Mouse (Mus musculus) skeletal muscle tissue, postnatal 0 days (tissue): ENCODE results near the gene Stum. TPM values are rescaled to one million over a fixed set of nuclear protein-coding genes. Genes with fewer than 3 reads are reported as not detected.

Experiments used
- polyA plus RNA-seq: library from polyadenylated mRNA; unstranded; fragments of >200 nt; fragmentation: Nextera tagmentation; extraction: Ambion mirVana; gene quantifications from 2 replicates; pipeline ENCODE4 v1.2.1, GENCODE M21; 2015

Stum gene
- polyA plus RNA-seq = 3.9 TPM in 2 replicates

DNA sequence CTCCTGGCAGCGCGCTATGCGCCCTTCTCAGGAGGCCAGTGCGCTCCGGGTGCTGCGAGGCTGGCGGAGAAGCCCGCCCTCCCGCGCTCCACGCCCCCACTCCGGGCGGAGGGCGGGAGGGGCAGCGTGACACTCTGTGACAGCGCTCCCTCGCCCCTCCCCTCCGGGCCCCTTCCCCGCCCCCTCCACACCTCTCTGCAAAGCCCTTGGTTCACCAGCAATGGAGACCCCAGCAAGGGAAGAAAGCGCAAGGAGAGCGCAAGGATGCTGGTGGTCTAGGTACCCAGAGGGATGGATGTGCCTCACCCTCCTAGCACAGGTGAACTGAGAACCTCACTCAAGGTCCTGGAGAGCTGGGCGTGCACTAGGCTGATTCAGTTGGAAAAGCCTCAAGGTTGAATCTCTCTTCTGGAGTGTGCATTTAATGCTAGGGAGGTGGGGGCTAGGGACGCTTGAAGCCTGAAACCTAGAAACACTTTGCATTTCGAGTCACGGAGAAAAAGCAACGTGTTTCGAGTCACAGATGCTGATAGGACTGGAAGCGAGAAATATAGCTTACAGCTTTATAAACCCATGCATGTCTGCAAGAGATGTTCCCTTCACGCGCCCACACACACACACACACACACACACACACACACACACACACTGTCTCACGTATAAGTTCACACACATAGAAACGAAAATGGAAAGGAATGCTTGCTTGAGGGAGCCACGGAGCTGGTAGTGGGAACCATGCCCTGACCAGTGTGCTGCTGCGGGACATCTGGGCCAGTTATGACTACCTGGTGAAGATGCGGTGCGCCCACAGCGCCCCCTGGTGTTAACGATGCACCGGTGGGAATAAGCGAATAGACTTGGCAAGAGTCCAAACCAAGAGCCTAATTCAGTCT lies at the start of gene Stum:
Gene Stum (minus strand): TSS at position 106 of the 893 bp plus-strand sequence.

Other genes with a start within 250 kb of the Stum start
- gene Psen2, start 220.1 kb downstream of the Stum start, polyA plus RNA-seq = 14.7 and 22.5 TPM in 2 replicates
- gene Itpkb, start 153.0 kb downstream of the Stum start, polyA plus RNA-seq = 4.3 and 4.7 TPM in 2 replicates
- 39.0 and 39.3 TPM in 2 replicates for gene Parp1, start 85.4 kb upstream of the Stum start, polyA plus RNA-seq
- 5.4 and 5.9 TPM in 2 replicates for gene Lin9, start 157.6 kb upstream of the Stum start, polyA plus RNA-seq
- not detected in 2 replicates for gene Mixl1, start 213.5 kb upstream of the Stum start, polyA plus RNA-seq
- gene Acbd3, start 242.5 kb upstream of the Stum start, polyA plus RNA-seq = 14.0 and 14.7 TPM in 2 replicates